Mouse (Mus musculus): ENCODE measurements at regions not wholly inside any gene's neighbourhood (a gene's known extent, or its start where the extent isn't known, plus 50 kb on each side); places are given as distances from the start of the nearest gene placed in this dataset.

GRCm38 (mm10) chr17:48738708-48739107 is 193.5 kb upstream of the Lrfn2 start:
- no peak overlapping the region for H3K27ac ChIP-seq (ENCODE audit: low read length)
- ATAC-seq (ENCODE audit: low read depth) = peak; percentile 88
- 33% methylated on average over 5 of the region's 5 CpGs for WGBS (ENCODE audit: insufficient replicate concordance)

GRCm38 (mm10) chr17:48742769-48743405 is 189.3 kb upstream of the Lrfn2 start:
- Histone ChIP-seq H3K36me3 (ENCODE audit: control insufficient read depth, insufficient read depth) (no peaks in the 10 kb centered on the region), H3K4me2 (ENCODE audit: low read depth, low read length) (no peak overlapping the region), H3K4me1 (ENCODE audit: control insufficient read depth, low read depth, low read length) (no peaks in the 10 kb centered on the region; the same call in 1 of the 2 replicates), H3K9me3 (replicated peaks; ENCODE audit: control insufficient read depth, low read length) (no peaks in the 10 kb centered on the region), H3K27me3 (ENCODE audit: control insufficient read depth, insufficient read depth, low read depth, low read length) (no peaks in the 10 kb centered on the region), H3K27ac (ENCODE audit: low read length) (no peak overlapping the region), H3K4me3 (ENCODE audit: low read depth, low read length) (no peak overlapping the region), H3K9ac (ENCODE audit: low read depth, low read length) (no peak overlapping the region)
- 75% methylated on average over 13 of the region's 13 CpGs for WGBS (ENCODE audit: insufficient replicate concordance)
- ATAC-seq (ENCODE audit: low read depth) = no peak

More at GRCm38 (mm10) chr17:48738708-48739107, 193.5 kb upstream of the Lrfn2 start:
- Histone ChIP-seq H3K4me2 (ENCODE audit: low read depth, low read length) (no peak overlapping the region), H3K9ac (ENCODE audit: low read depth, low read length) (no peak overlapping the region), H3K27me3 (ENCODE audit: control insufficient read depth, insufficient read depth, low read depth, low read length) (no peaks in the 10 kb centered on the region), H3K4me3 (ENCODE audit: low read depth, low read length) (no peak overlapping the region), H3K4me1 (ENCODE audit: control insufficient read depth, low read depth, low read length) (no peaks in the 10 kb centered on the region; the same call in 1 of the 2 replicates), H3K36me3 (ENCODE audit: control insufficient read depth, insufficient read depth) (no peaks in the 10 kb centered on the region), H3K9me3 (replicated peaks; ENCODE audit: control insufficient read depth, low read length) (no peaks in the 10 kb centered on the region)

- no peaks in the 10 kb centered on the region for H3K27me3 ChIP-seq (ENCODE audit: control insufficient read depth, insufficient read depth, low read depth, low read length)
- WGBS (ENCODE audit: insufficient replicate concordance) = 52% methylated on average over 2 of the region's 2 CpGs
- H3K9me3 ChIP-seq (replicated peaks; ENCODE audit: control insufficient read depth, low read length) = no peaks in the 10 kb centered on the region
- no peak overlapping the region for H3K4me3 ChIP-seq (ENCODE audit: low read depth, low read length)
- H3K4me2 ChIP-seq (ENCODE audit: low read depth, low read length) = no peak overlapping the region
- no peak for ATAC-seq (ENCODE audit: low read depth)
- H3K9ac ChIP-seq (ENCODE audit: low read depth, low read length) = no peak overlapping the region
- H3K4me1 ChIP-seq (ENCODE audit: control insufficient read depth, low read depth, low read length) = no peaks in the 10 kb centered on the region
- no peak overlapping the region for H3K27ac ChIP-seq (ENCODE audit: low read length)
- H3K36me3 ChIP-seq (ENCODE audit: control insufficient read depth, insufficient read depth) = no peaks in the 10 kb centered on the region
These were observed 162.1 kb upstream of the Lrfn2 start for GRCm38 (mm10) chr17:48770099-48770498.

- Histone ChIP-seq H3K27ac (ENCODE audit: low read length) (no peak overlapping the region), H3K9me3 (replicated peaks; ENCODE audit: control insufficient read depth, low read length) (no peaks in the 10 kb centered on the region), H3K27me3 (ENCODE audit: control insufficient read depth, insufficient read depth, low read depth, low read length) (no peaks in the 10 kb centered on the region), H3K4me3 (ENCODE audit: low read depth, low read length) (no peak overlapping the region), H3K4me1 (ENCODE audit: control insufficient read depth, low read depth, low read length) (no peaks in the 10 kb centered on the region), H3K36me3 (ENCODE audit: control insufficient read depth, insufficient read depth) (no peaks in the 10 kb centered on the region), H3K4me2 (ENCODE audit: low read depth, low read length) (no peak overlapping the region), H3K9ac (ENCODE audit: low read depth, low read length) (no peak overlapping the region)
- WGBS (ENCODE audit: insufficient replicate concordance) = 75% methylated on average over 13 of the region's 13 CpGs
- no peak for ATAC-seq (ENCODE audit: low read depth)
These were observed 160.4 kb upstream of the Lrfn2 start for GRCm38 (mm10) chr17:48771721-48772320.

GRCm38 (mm10) chr17:48774172-48774890 is 157.8 kb upstream of the Lrfn2 start:
- Histone ChIP-seq H3K27me3 (ENCODE audit: control insufficient read depth, insufficient read depth, low read depth, low read length) (no peaks in the 10 kb centered on the region), H3K4me3 (ENCODE audit: low read depth, low read length) (no peak overlapping the region), H3K9me3 (replicated peaks; ENCODE audit: control insufficient read depth, low read length) (no peaks in the 10 kb centered on the region), H3K36me3 (ENCODE audit: control insufficient read depth, insufficient read depth) (no peaks in the 10 kb centered on the region), H3K27ac (ENCODE audit: low read length) (no peak overlapping the region), H3K4me1 (ENCODE audit: control insufficient read depth, low read depth, low read length) (no peaks in the 10 kb centered on the region), H3K4me2 (ENCODE audit: low read depth, low read length) (no peak overlapping the region), H3K9ac (ENCODE audit: low read depth, low read length) (no peak overlapping the region)
- no peak for ATAC-seq (ENCODE audit: low read depth)
- WGBS (ENCODE audit: insufficient replicate concordance) = 61% methylated on average over 15 of the region's 15 CpGs

GRCm38 (mm10) chr17:48775479-48775878 is 156.7 kb upstream of the Lrfn2 start:
- no peak for ATAC-seq (ENCODE audit: low read depth)
- no peaks in the 10 kb centered on the region for H3K4me1 ChIP-seq (ENCODE audit: control insufficient read depth, low read depth, low read length)
- 51% methylated on average over 5 of the region's 5 CpGs for WGBS (ENCODE audit: insufficient replicate concordance)
- H3K4me3 ChIP-seq (ENCODE audit: low read depth, low read length) = no peak overlapping the region
- H3K4me2 ChIP-seq (ENCODE audit: low read depth, low read length) = no peak overlapping the region
- no peak overlapping the region for H3K27ac ChIP-seq (ENCODE audit: low read length)
- H3K9me3 ChIP-seq (replicated peaks; ENCODE audit: control insufficient read depth, low read length) = no peaks in the 10 kb centered on the region
- H3K36me3 ChIP-seq (ENCODE audit: control insufficient read depth, insufficient read depth) = no peaks in the 10 kb centered on the region
- no peaks in the 10 kb centered on the region for H3K27me3 ChIP-seq (ENCODE audit: control insufficient read depth, insufficient read depth, low read depth, low read length)
- no peak overlapping the region for H3K9ac ChIP-seq (ENCODE audit: low read depth, low read length)

GRCm38 (mm10) chr17:48776502-48776902 is 155.7 kb upstream of the Lrfn2 start:
- Histone ChIP-seq H3K9me3 (replicated peaks; ENCODE audit: control insufficient read depth, low read length) (no peaks in the 10 kb centered on the region), H3K36me3 (ENCODE audit: control insufficient read depth, insufficient read depth) (no peaks in the 10 kb centered on the region), H3K4me1 (ENCODE audit: control insufficient read depth, low read depth, low read length) (no peaks in the 10 kb centered on the region), H3K27me3 (ENCODE audit: control insufficient read depth, insufficient read depth, low read depth, low read length) (no peaks in the 10 kb centered on the region), H3K4me3 (ENCODE audit: low read depth, low read length) (no peak overlapping the region), H3K9ac (ENCODE audit: low read depth, low read length) (no peak overlapping the region), H3K27ac (ENCODE audit: low read length) (no peak overlapping the region), H3K4me2 (ENCODE audit: low read depth, low read length) (no peak overlapping the region)
- WGBS (ENCODE audit: insufficient replicate concordance) = 30% methylated on average over 2 of the region's 2 CpGs
- no peak for ATAC-seq (ENCODE audit: low read depth)

GRCm38 (mm10) chr17:48780217-48780616 is 152.0 kb upstream of the Lrfn2 start:
- Histone ChIP-seq H3K27me3 (ENCODE audit: control insufficient read depth, insufficient read depth, low read depth, low read length) (no peaks in the 10 kb centered on the region), H3K27ac (ENCODE audit: low read length) (no peak overlapping the region), H3K9me3 (replicated peaks; ENCODE audit: control insufficient read depth, low read length) (no peaks in the 10 kb centered on the region), H3K4me1 (ENCODE audit: control insufficient read depth, low read depth, low read length) (no peaks in the 10 kb centered on the region), H3K4me3 (ENCODE audit: low read depth, low read length) (no peak overlapping the region), H3K36me3 (ENCODE audit: control insufficient read depth, insufficient read depth) (no peaks in the 10 kb centered on the region), H3K4me2 (ENCODE audit: low read depth, low read length) (no peak overlapping the region), H3K9ac (ENCODE audit: low read depth, low read length) (no peak overlapping the region)
- ATAC-seq (ENCODE audit: low read depth) = no peak
- WGBS (ENCODE audit: insufficient replicate concordance) = 85% methylated on average over 7 of the region's 7 CpGs

GRCm38 (mm10) chr17:48784417-48784816 is 147.8 kb upstream of the Lrfn2 start:
- no peaks in the 10 kb centered on the region for H3K36me3 ChIP-seq (ENCODE audit: control insufficient read depth, insufficient read depth)
- no peak overlapping the region for H3K27ac ChIP-seq (ENCODE audit: low read length)
- H3K27me3 ChIP-seq (ENCODE audit: control insufficient read depth, insufficient read depth, low read depth, low read length) = no peaks in the 10 kb centered on the region
- H3K4me1 ChIP-seq (ENCODE audit: control insufficient read depth, low read depth, low read length) = no peaks in the 10 kb centered on the region
- H3K4me3 ChIP-seq (ENCODE audit: low read depth, low read length) = no peak overlapping the region
- H3K9me3 ChIP-seq (replicated peaks; ENCODE audit: control insufficient read depth, low read length) = no peaks in the 10 kb centered on the region
- ATAC-seq (ENCODE audit: low read depth) = no peak
- no peak overlapping the region for H3K9ac ChIP-seq (ENCODE audit: low read depth, low read length)
- 66% methylated on average over 5 of the region's 5 CpGs for WGBS (ENCODE audit: insufficient replicate concordance)
- no peak overlapping the region for H3K4me2 ChIP-seq (ENCODE audit: low read depth, low read length)
